Mouse (Mus musculus) urinary bladder, postnatal 36 days (tissue): ENCODE measurements at regions not wholly inside any gene's neighbourhood (a gene's known extent, or its start where the extent isn't known, plus 50 kb on each side); places are given as distances from the start of the nearest gene placed in this dataset.

Source experiments
- DNase-seq, 2 experiments: peaks; one replicate each; pipeline ENCODE4 v3.0.0; 2022; ENCODE audit warnings: low spot score in 2 of 2, mixed read lengths in 1 of 2

- DNase-seq, result no peak
Measured at GRCm38 (mm10) chr8:42144685-42145084, 727.8 kb upstream of the Frg1 start.

- DNase-seq, result no peak
Measured at GRCm38 (mm10) chr8:42144220-42144619, 727.3 kb upstream of the Frg1 start.

- no peak for DNase-seq
Measured at GRCm38 (mm10) chr8:42107582-42107981, 690.7 kb upstream of the Frg1 start.

GRCm38 (mm10) chr8:42069314-42069713, 652.4 kb upstream of the Frg1 start:
- no peak for DNase-seq

GRCm38 (mm10) chr8:42043526-42043925, 626.7 kb upstream of the Frg1 start:
- DNase-seq, result no peak

GRCm38 (mm10) chr8:42039245-42039644, 622.4 kb upstream of the Frg1 start:
- DNase-seq, result no peak

- no peak for DNase-seq
Measured at GRCm38 (mm10) chr8:42026934-42027333, 610.1 kb upstream of the Frg1 start.

- no peak for DNase-seq
Measured at GRCm38 (mm10) chr8:42017786-42018185, 600.9 kb upstream of the Frg1 start.

- DNase-seq, result no peak
Measured at GRCm38 (mm10) chr8:42003170-42003569, 586.3 kb upstream of the Frg1 start.

- no peak for DNase-seq
Measured at GRCm38 (mm10) chr8:41989040-41989501, 572.2 kb upstream of the Frg1 start.

GRCm38 (mm10) chr8:41988216-41988615, 571.3 kb upstream of the Frg1 start:
- DNase-seq, result no peak

GRCm38 (mm10) chr8:41987417-41987816, 570.5 kb upstream of the Frg1 start:
- no peak for DNase-seq

GRCm38 (mm10) chr8:41972416-41972815, 555.5 kb upstream of the Frg1 start:
- no peak for DNase-seq

- no peak for DNase-seq
Measured at GRCm38 (mm10) chr8:41970536-41970935, 553.7 kb upstream of the Frg1 start.

- DNase-seq, result no peak
Measured at GRCm38 (mm10) chr8:41969408-41969807, 552.5 kb upstream of the Frg1 start.

- DNase-seq, result no peak
Measured at GRCm38 (mm10) chr8:41964088-41964487, 547.2 kb upstream of the Frg1 start.

GRCm38 (mm10) chr8:41956878-41957277, 540.0 kb upstream of the Frg1 start:
- no peak for DNase-seq

- no peak for DNase-seq
Measured at GRCm38 (mm10) chr8:41950736-41951135, 533.9 kb upstream of the Frg1 start.

- no peak for DNase-seq
Measured at GRCm38 (mm10) chr8:41939298-41939697, 522.4 kb upstream of the Frg1 start.

- DNase-seq, result no peak
Measured at GRCm38 (mm10) chr8:41921106-41921505, 504.2 kb upstream of the Frg1 start.

- no peak for DNase-seq
Measured at GRCm38 (mm10) chr8:41920536-41920935, 503.7 kb upstream of the Frg1 start.

- DNase-seq, result no peak
Measured at GRCm38 (mm10) chr8:41878029-41878748, 461.3 kb upstream of the Frg1 start.

GRCm38 (mm10) chr8:41869681-41870356, 452.9 kb upstream of the Frg1 start:
- no peak for DNase-seq
